Comparison of ENCODE assay signal across 9 mouse cellular contexts in the genomic region with DNA sequence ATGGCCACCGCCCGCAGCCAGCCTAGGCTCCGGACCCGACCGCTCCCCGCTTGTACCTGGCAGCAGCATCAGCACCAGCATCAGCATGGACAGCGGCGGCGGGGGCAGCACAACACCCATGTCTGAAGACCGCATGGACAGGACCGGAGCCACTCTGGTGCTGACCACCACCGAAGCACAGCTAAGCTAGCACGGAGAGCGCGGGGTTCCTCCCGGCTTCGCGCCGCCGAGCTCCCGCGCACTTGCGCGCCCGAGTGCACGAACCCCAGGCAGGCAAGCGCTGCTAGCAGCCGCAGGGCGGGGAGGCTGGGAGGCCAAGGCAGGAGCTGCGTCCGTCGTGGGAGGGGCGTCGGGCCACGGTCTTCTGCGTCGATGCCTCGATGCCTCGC. TPM values are rescaled to one million over a fixed set of nuclear protein-coding genes. Genes with fewer than 3 reads are reported as not detected.
DNase-seq lines count a peak whose midpoint lies in the region; ATAC-seq and TF ChIP-seq lines count a peak whose summit lies in the region.
"Had no signal": no experiment of that assay in that cellular context is flagged by ENCODE, and none has a peak within 500 bp of the region (broad histone marks: within the 10 kb centered on the region; RNA-seq: fewer than 3 reads in every experiment).

Chrna3 (minus strand) TSS at position 288 of the 389 bp plus-strand sequence.

- H3K4me2 ChIP-seq in heart, embryonic 15.5 days = peak within 1 kb of the TSS; percentile 55
- H3K4me2 ChIP-seq in embryonic facial prominence, embryonic 13.5 days = peak within 1 kb of the TSS; percentile 70

- no peak for TF ChIP-seq CTCF in heart, adult 2 months (IDR thresholded peaks at IDR 0.05)

- no peak for TF ChIP-seq POLR2A in heart, adult 2 months (IDR thresholded peaks at IDR 0.05; ENCODE audit: insufficient read depth, low read depth, low read length)

- ATAC-seq in heart, embryonic 15.5 days (replicated peaks; ENCODE audit: insufficient number of reproducible peaks, insufficient read depth, low FRiP score, low read depth) = 0 out of 2 replicates have a peak, but pooled peaks have one; percentile 36
- 0 out of 2 replicates have a peak, but pooled peaks have one; percentile 10 for ATAC-seq in embryonic facial prominence, embryonic 13.5 days (ENCODE audit: insufficient number of reproducible peaks, insufficient read depth, low FRiP score, low TSS enrichment, low read depth)

- H3K4me3 ChIP-seq in heart, embryonic 15.5 days = peak within 1 kb of the TSS; percentile 33
- H3K4me3 ChIP-seq in heart, adult 2 months = no peak within 1 kb of the TSS
- peak within 1 kb of the TSS; percentile 42 for H3K4me3 ChIP-seq in embryonic facial prominence, embryonic 13.5 days

- no peaks in the 10 kb centered on the region for H3K36me3 ChIP-seq in heart, embryonic 15.5 days
- H3K36me3 ChIP-seq in heart, adult 2 months (ENCODE audit: control insufficient read depth, insufficient read depth, low read length) = no peaks in the 10 kb centered on the region
- no peaks in the 10 kb centered on the region for H3K36me3 ChIP-seq in embryonic facial prominence, embryonic 13.5 days

- no peak for DNase-seq in heart, adult 2 months
- peak; percentile 45 for DNase-seq in R1 (ENCODE audit: low read depth, low spot score)
- peak; percentile 63 to 76 for DNase-seq in kidney, postnatal 4 days
- peak; percentile 76 for DNase-seq in retina, embryonic 14.5 days (ENCODE audit: low spot score)
- DNase-seq in thymus, adult 18-20 months = no peak
- DNase-seq in left cerebral cortex, postnatal 10 days (ENCODE audit: extremely low spot score in 1 of 2, low spot score in 2 of 2) = no peak

- H3K27me3 ChIP-seq in heart, embryonic 15.5 days = peaks cover 54% of the 10 kb centered on the region
- H3K27me3 ChIP-seq in heart, adult 2 months (ENCODE audit: control insufficient read depth, insufficient read depth, low read length) = peaks cover 5% of the 10 kb centered on the region
- H3K27me3 ChIP-seq in embryonic facial prominence, embryonic 13.5 days = peaks cover 49% of the 10 kb centered on the region

- H3K4me1 ChIP-seq in heart, embryonic 15.5 days (replicated peaks) = peaks cover 9% of the 10 kb centered on the region
- no peaks in the 10 kb centered on the region for H3K4me1 ChIP-seq in heart, adult 2 months (ENCODE audit: control insufficient read depth, insufficient read depth, low read length)
- peaks cover 14% of the 10 kb centered on the region for H3K4me1 ChIP-seq in embryonic facial prominence, embryonic 13.5 days

- no peak for TF ChIP-seq EP300 in heart, adult 2 months (IDR thresholded peaks at IDR 0.05; ENCODE audit: insufficient read depth, low read depth, low read length)

- H3K27ac ChIP-seq in heart, embryonic 15.5 days = no peak within 1 kb of the TSS
- no peak within 1 kb of the TSS for H3K27ac ChIP-seq in heart, adult 2 months
- H3K27ac ChIP-seq in embryonic facial prominence, embryonic 13.5 days = no peak within 1 kb of the TSS

- intact Hi-C loops in heart, adult 2 months (cut with DNase I) = no loop called here
- intact Hi-C loops in left cerebral cortex, postnatal 10 days (cut with DNase I) = no loop called here

- 3% methylated on average over 39 of the region's 39 CpGs for WGBS in heart, embryonic 15.5 days
- WGBS in heart, adult 2 months = 2% methylated on average over 39 of the region's 39 CpGs
- under 1% methylated on average over 39 of the region's 39 CpGs for WGBS in embryonic facial prominence, embryonic 13.5 days

- no peaks in the 10 kb centered on the region for H3K79me2 ChIP-seq in heart, adult 2 months (replicated peaks; ENCODE audit: control insufficient read depth, insufficient read depth, low read length)

- H3K9ac ChIP-seq in heart, embryonic 15.5 days = no peak within 1 kb of the TSS
- H3K9ac ChIP-seq in heart, adult 2 months (ENCODE audit: low read depth, low read length) = no peak within 1 kb of the TSS
- H3K9ac ChIP-seq in embryonic facial prominence, embryonic 13.5 days = peak within 1 kb of the TSS; percentile 58

- no peaks in the 10 kb centered on the region for H3K9me3 ChIP-seq in heart, embryonic 15.5 days (replicated peaks)
- H3K9me3 ChIP-seq in embryonic facial prominence, embryonic 13.5 days = no peaks in the 10 kb centered on the region

RNA-seq across cellular contexts. Expression of gene Chrna3, which starts in this region (rescaled TPM):
- 0.05 and 1.1 TPM in 2 replicates for polyA plus RNA-seq in heart, embryonic 15.5 days (2015; fragmentation: Nextera tagmentation; extraction: Ambion mirVana)
- under 1 TPM in 1 of 2 experiments, not detected in 1; 0.11 TPM for total RNA-seq in heart, adult 2 months (2021)
- 0.37 and 1.2 TPM in 2 replicates for polyA plus RNA-seq in heart, adult 2 months (2012; rRNA removed)
- 0.15 and 0.45 TPM in 2 replicates for polyA plus RNA-seq in embryonic facial prominence, embryonic 13.5 days (2015; fragmentation: Nextera tagmentation; extraction: Ambion mirVana)
- 1 to 10 TPM; 3.2 to 3.7 TPM for total RNA-seq in left cerebral cortex, postnatal 10 days (2021)
- total RNA-seq: MEL had no signal

Comparison
In these comparisons a context has a peak if more than half of its experiments do, and no peak if none do; other contexts are left out.
1. Peak in ATAC-seq, H3K4me3 ChIP-seq, H3K9ac ChIP-seq and H3K4me2 ChIP-seq in embryonic facial prominence, embryonic 13.5 days; RNA of the gene not detected or under 1 TPM.
2. DNase-seq: peak in R1 (single experiment), kidney, postnatal 4 days (2 of 2) and retina, embryonic 14.5 days (single experiment); none in heart, adult 2 months (0 of 2), thymus, adult 18-20 months (0 of 2) and left cerebral cortex, postnatal 10 days (0 of 2).